Mouse (Mus musculus) mammary gland, adult 2 months (tissue): ENCODE results near the gene Nob1. TPM values are rescaled to one million over a fixed set of nuclear protein-coding genes. Genes with fewer than 3 reads are reported as not detected.

Experiments
- polyA plus RNA-seq: library from polyadenylated mRNA; depleted of rRNA; stranded (reverse); fragments of >200 nt; gene quantifications from 2 replicates; pipeline ENCODE4 v1.2.3, GENCODE M21; 2012; ENCODE audit warnings: low replicate concordance; rRNA removed

The Nob1 gene
- 20.6 and 22.1 TPM in 2 replicates for polyA plus RNA-seq

DNA sequence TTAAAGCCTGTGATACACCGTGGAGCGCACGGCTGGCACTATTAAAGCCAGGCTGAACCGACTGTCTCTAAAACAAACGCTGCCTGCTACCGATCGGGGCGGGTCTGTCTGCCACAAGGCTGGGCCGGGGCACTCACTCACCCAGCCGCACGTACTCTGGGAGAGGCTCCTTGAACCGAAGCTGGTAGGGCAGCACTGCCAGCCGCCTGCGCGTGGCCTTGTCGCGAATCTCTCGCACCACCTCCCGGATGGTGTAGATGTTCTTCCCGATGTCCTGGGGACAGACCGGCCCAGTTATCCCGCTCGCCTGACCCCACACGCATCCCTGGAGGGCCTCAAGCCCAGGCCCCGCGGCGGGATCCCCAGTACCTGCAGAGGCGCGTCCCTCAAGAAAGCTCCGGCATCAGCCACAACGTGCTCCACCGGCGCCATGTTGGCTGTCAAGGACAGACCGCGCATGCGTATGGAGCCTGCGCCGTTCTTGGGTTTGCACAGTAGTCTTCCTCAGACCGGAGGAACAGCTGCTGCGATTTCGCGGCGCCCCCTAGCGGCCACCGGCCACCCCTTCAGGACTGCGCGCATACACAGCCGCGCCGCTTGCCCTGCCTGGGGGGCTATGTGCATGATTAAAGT lies at the start of gene Nob1:
Gene Nob1 (minus strand): TSS at position 455 of the 633 bp plus-strand sequence.

GRCm38 (mm10) chr8:107435962-107436831 lies 11.3 kb upstream of the Nob1 start, which contains the start of gene Wwp2:
TSS of gene Wwp2 (plus strand) at chr8:107436365.

DNA sequence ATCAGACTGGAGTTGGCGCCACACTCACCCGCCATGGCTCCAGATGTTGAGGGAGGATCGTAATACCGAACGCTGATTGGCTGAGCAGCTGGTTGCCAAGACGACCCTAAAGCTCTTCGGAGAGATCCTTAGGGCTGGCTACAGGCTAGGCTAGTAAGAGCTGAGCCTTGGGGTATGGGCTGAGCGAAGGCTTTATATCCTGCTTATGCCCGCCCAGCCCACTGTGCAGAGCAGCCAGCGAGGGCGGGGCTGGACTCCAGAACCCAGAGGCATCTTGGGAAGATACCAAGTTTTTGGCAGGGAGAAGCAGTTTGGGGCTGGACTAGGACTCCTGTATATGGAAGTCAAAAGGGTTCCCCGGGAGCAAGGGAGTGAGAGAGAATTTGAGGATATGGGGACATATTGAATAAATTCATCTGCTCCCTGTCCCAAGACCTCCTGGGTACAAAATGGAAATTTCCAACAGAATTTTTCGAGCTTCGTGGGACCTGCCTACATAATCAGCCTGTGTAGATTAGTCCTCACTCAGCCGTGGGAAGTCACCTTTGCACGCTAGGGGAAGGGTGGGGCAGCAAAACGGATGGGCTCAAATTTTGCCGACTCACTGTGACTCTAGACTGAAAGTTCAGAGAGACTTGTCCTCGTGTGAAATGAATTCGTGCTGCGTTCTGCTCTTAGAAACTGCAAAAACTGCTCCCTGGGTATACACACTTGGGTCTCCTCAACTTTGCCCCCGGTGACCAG lies 21.6 kb downstream of the Nob1 start, which contains the start of gene Nqo1:
Gene Nqo1 (minus strand): TSS at position 169 of the 744 bp plus-strand sequence.

Other genes starting within 250 kb of the Nob1 start
- 16.6 and 28.8 TPM in 2 replicates for gene Nfat5, start 131.6 kb downstream of the Nob1 start, polyA plus RNA-seq
- 3.2 and 7.9 TPM in 2 replicates for gene Nqo1, start 21.8 kb downstream of the Nob1 start, polyA plus RNA-seq
- 34.2 and 34.6 TPM in 2 replicates for gene Wwp2, start 11.3 kb upstream of the Nob1 start, polyA plus RNA-seq
- gene Psmd7, start 163.4 kb upstream of the Nob1 start, polyA plus RNA-seq, result 38.7 and 60.4 TPM in 2 replicates